Mouse (Mus musculus) MEL (cell line): ENCODE data around the gene Sh3tc1. TPM values are rescaled to one million over a fixed set of nuclear protein-coding genes. Genes with fewer than 3 reads are reported as not detected.

Experiments used
- DNase-seq: peaks from one replicate; pipeline ENCODE4 v3.0.0; 2011; ENCODE audit warnings: low read depth, low spot score
- H3K27ac ChIP-seq: 2 replicates; pipeline ENCODE4 v1.5.1; 2012; ENCODE audit warnings: low read depth, mild to moderate bottlenecking, control low read depth, low read length, moderate library complexity; ENCODE audit not compliant: control insufficient read depth
- H3K27me3 ChIP-seq, 2 experiments: fragments of 150-350 bp in 1 of 2; sonication (generic) in 1 of 2; 2 replicates each; pipeline ENCODE4 v1.6.1; 2012; ENCODE audit warnings: low read length in 2 of 2, mild to moderate bottlenecking in 2 of 2, improper control_type of control experiment in 1 of 2, moderate library complexity in 1 of 2; ENCODE audit not compliant: insufficient read depth in 2 of 2, control insufficient read depth in 1 of 2
- H3K36me3 ChIP-seq, 2 experiments: 2 replicates each; pipeline ENCODE4 v1.6.1; 2012 to 2014; ENCODE audit warnings: low read length in 2 of 2, improper control_type of control experiment in 1 of 2, inconsistent platforms in 1 of 2, mild to moderate bottlenecking in 1 of 2; ENCODE audit not compliant: insufficient read depth in 2 of 2, control insufficient read depth in 1 of 2
- H3K4me1 ChIP-seq, 2 experiments: fragments of 150-350 bp in 1 of 2; sonication (generic) in 1 of 2; 2 replicates each; pipeline ENCODE4 v1.6.1; 2012; ENCODE audit warnings: low read length in 2 of 2, improper control_type of control experiment in 1 of 2, mild to moderate bottlenecking in 1 of 2; ENCODE audit not compliant: insufficient read depth in 2 of 2, control insufficient read depth in 1 of 2
- H3K4me3 ChIP-seq, 2 experiments: fragments of 150-350 bp in 1 of 2; sonication (generic) in 1 of 2; 2 replicates each; pipeline ENCODE4 v1.5.1; 2012; ENCODE audit warnings: low read depth in 2 of 2, low read length in 2 of 2, mild to moderate bottlenecking in 2 of 2, moderate library complexity in 2 of 2, control low read depth in 1 of 2, improper control_type of control experiment in 1 of 2; ENCODE audit not compliant: control insufficient read depth in 1 of 2, insufficient read depth in 1 of 2
- H3K79me2 ChIP-seq: 2 replicates; pipeline ENCODE4 v1.6.1; 2012; ENCODE audit warnings: mild to moderate bottlenecking, low read length, moderate library complexity; ENCODE audit not compliant: control insufficient read depth, poor library complexity, insufficient read depth
- H3K9ac ChIP-seq: 2 replicates; pipeline ENCODE4 v1.6.1; 2012; ENCODE audit warnings: low read depth, mild to moderate bottlenecking, control low read depth, low read length, moderate library complexity; ENCODE audit not compliant: control insufficient read depth, poor library complexity, severe bottlenecking
- H3K9me3 ChIP-seq: fragments of 150-350 bp; sonication (generic); replicated peaks from 2 replicates; pipeline ENCODE4 v1.6.1; 2012; ENCODE audit warnings: mild to moderate bottlenecking, low read length, improper control_type of control experiment, moderate library complexity; ENCODE audit not compliant: insufficient read depth
- BHLHE40 ChIP-seq: IDR thresholded peaks from 2 replicates; pipeline ENCODE4 v1.6.1; 2012; ENCODE audit warnings: low read depth, mild to moderate bottlenecking, inconsistent platforms, low read length, improper control_type of control experiment, borderline replicate concordance
- CTCF ChIP-seq, 3 experiments: IDR thresholded peaks in 2 of 3; conservative IDR thresholded peaks in 1 of 3; 2 replicates each; pipeline ENCODE4 v1.5.1; 2011 to 2012; ENCODE audit warnings: low read length in 3 of 3, low read depth in 2 of 3, mild to moderate bottlenecking in 2 of 3, improper control_type of control experiment in 1 of 3, inconsistent platforms in 1 of 3, mixed read lengths in 1 of 3, moderate library complexity in 1 of 3; ENCODE audit not compliant: control insufficient read depth in 1 of 3, insufficient read depth in 1 of 3, poor library complexity in 1 of 3, severe bottlenecking in 1 of 3
- E2F4 ChIP-seq: IDR thresholded peaks from 2 replicates; pipeline ENCODE4 v1.6.1; 2011; ENCODE audit warnings: low read depth, low read length, improper control_type of control experiment, borderline replicate concordance
- EP300 ChIP-seq, 2 experiments: IDR thresholded peaks; 2 replicates each; pipeline ENCODE4 v1.6.1; 2011; ENCODE audit warnings: improper control_type of control experiment in 2 of 2, low read length in 2 of 2, low read depth in 1 of 2, mild to moderate bottlenecking in 1 of 2
- GABPA ChIP-seq: IDR thresholded peaks from 2 replicates; pipeline ENCODE4 v1.6.1; 2012; ENCODE audit warnings: low read depth, mild to moderate bottlenecking, inconsistent platforms, low read length, improper control_type of control experiment, moderate library complexity
- HCFC1 ChIP-seq: IDR thresholded peaks from 2 replicates; pipeline ENCODE4 v1.6.1; 2012; ENCODE audit warnings: low read depth, mild to moderate bottlenecking, inconsistent platforms, low read length, improper control_type of control experiment, moderate library complexity
- KAT2A ChIP-seq: conservative IDR thresholded peaks from 2 replicates; pipeline ENCODE4 v1.6.1; 2012; ENCODE audit warnings: low read depth, low read length, improper control_type of control experiment, inconsistent platforms
- MAZ ChIP-seq: IDR thresholded peaks from 2 replicates; pipeline ENCODE4 v1.6.1; 2012; ENCODE audit warnings: low read depth, mild to moderate bottlenecking, inconsistent platforms, low read length, improper control_type of control experiment
- MEF2A ChIP-seq: IDR thresholded peaks from 2 replicates; pipeline ENCODE4 v1.6.1; 2014; ENCODE audit warnings: low read depth, mild to moderate bottlenecking, inconsistent platforms, low read length, improper control_type of control experiment; ENCODE audit not compliant: poor library complexity, insufficient replicate concordance, severe bottlenecking; ENCODE audit errors: extremely low read depth
- NELFE ChIP-seq: IDR thresholded peaks from 2 replicates; pipeline ENCODE4 v1.6.1; 2011; ENCODE audit warnings: low read depth, low read length, improper control_type of control experiment
- NRF1 ChIP-seq: IDR thresholded peaks from 2 replicates; pipeline ENCODE4 v1.6.1; 2014; ENCODE audit warnings: low read depth, mild to moderate bottlenecking, inconsistent platforms, low read length, improper control_type of control experiment, moderate library complexity; ENCODE audit not compliant: poor library complexity, insufficient read depth, severe bottlenecking
- POLR2AphosphoS5 ChIP-seq: IDR thresholded peaks from 2 replicates; pipeline ENCODE4 v1.6.1; 2012; ENCODE audit warnings: low read depth, borderline replicate concordance, mild to moderate bottlenecking, inconsistent platforms, low read length, moderate library complexity, mixed read lengths
- RAD21 ChIP-seq: IDR thresholded peaks from 2 replicates; pipeline ENCODE4 v1.6.1; 2011; ENCODE audit warnings: mild to moderate bottlenecking, low read depth, low read length, improper control_type of control experiment
- TBP ChIP-seq: IDR thresholded peaks from 2 replicates; pipeline ENCODE4 v1.8.0; 2011; ENCODE audit warnings: low read depth, low read length, improper control_type of control experiment
- TCF12 ChIP-seq: IDR thresholded peaks from 2 replicates; pipeline ENCODE4 v1.6.1; 2014; ENCODE audit warnings: low read depth, mild to moderate bottlenecking, inconsistent platforms, low read length, improper control_type of control experiment, moderate library complexity
- UBTF ChIP-seq: IDR thresholded peaks from 2 replicates; pipeline ENCODE4 v1.6.1; 2012; ENCODE audit warnings: low read depth, mild to moderate bottlenecking, inconsistent platforms, low read length, improper control_type of control experiment, moderate library complexity, borderline replicate concordance; ENCODE audit not compliant: insufficient read depth
- USF1 ChIP-seq: IDR thresholded peaks from 2 replicates; pipeline ENCODE4 v1.6.1; 2014; ENCODE audit warnings: low read depth, mild to moderate bottlenecking, inconsistent platforms, low read length, improper control_type of control experiment, moderate library complexity
- USF2 ChIP-seq, 2 experiments: IDR thresholded peaks; 2 replicates each; pipeline ENCODE4 v1.6.1; 2011 to 2012; ENCODE audit warnings: improper control_type of control experiment in 2 of 2, low read length in 2 of 2, borderline replicate concordance in 1 of 2, inconsistent platforms in 1 of 2, low read depth in 1 of 2, mild to moderate bottlenecking in 1 of 2; ENCODE audit not compliant: insufficient read depth in 1 of 2
- ZKSCAN1 ChIP-seq: IDR thresholded peaks from 2 replicates; pipeline ENCODE4 v1.6.1; 2012; ENCODE audit warnings: low read depth, mild to moderate bottlenecking, inconsistent platforms, low read length, improper control_type of control experiment, moderate library complexity
- polyA plus RNA-seq, 2 experiments: library from polyadenylated mRNA; stranded (reverse) in 1 of 2; unstranded in 1 of 2; fragments of >175 nt in 1 of 2; fragments of >200 nt in 1 of 2; gene quantifications; 2 replicates each; pipeline versions ENCODE4 v1.2.1 to v1.2.4; 2012; ENCODE audit warnings: low replicate concordance in 2 of 2, low read depth in 1 of 2; ENCODE audit not compliant: insufficient read length in 2 of 2, insufficient read depth in 1 of 2, missing spikeins in 1 of 2
- total RNA-seq: library from RNA; depleted of rRNA; stranded (reverse); fragments of 300-350 nt; gene quantifications from 2 replicates; pipeline ENCODE4 v1.2.3, GENCODE M21; 2012

Sh3tc1 gene
- total and polyA plus RNA-seq, 3 experiments = not detected

DNA sequence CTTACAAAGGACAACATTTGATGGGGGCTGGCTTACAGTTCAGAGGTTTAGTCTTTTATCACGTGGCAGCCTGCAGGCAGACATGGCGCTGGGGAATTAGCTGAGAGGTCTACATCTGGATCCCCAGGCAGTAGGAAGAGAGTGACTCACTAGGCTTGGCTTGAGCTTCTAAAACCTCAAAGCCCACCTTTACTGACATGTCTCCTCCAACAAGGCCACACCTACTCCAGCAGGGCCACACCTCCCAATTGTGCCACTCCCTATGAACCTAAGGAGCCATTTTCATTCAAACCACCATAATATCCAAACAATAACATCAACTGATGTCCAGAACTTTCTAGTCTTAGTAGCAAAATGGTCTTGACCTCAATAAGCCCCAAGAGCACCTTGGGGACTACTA, 30.5 kb upstream of the Sh3tc1 start:
- no peaks in the 10 kb centered on the region for H3K9me3 ChIP-seq
- no peaks in the 10 kb centered on the region for H3K4me1 ChIP-seq
- H3K79me2 ChIP-seq = no peaks in the 10 kb centered on the region
- no peak overlapping the region for H3K4me3 ChIP-seq
- DNase-seq = no peak
- H3K27me3 ChIP-seq = no peaks in the 10 kb centered on the region
- no peak for TF ChIP-seq NELFE
- TF ChIP-seq, all 39 proteins: peak for 0
- H3K9ac ChIP-seq = no peak overlapping the region
- H3K36me3 ChIP-seq = no peaks in the 10 kb centered on the region
- H3K27ac ChIP-seq = no peak overlapping the region

DNA sequence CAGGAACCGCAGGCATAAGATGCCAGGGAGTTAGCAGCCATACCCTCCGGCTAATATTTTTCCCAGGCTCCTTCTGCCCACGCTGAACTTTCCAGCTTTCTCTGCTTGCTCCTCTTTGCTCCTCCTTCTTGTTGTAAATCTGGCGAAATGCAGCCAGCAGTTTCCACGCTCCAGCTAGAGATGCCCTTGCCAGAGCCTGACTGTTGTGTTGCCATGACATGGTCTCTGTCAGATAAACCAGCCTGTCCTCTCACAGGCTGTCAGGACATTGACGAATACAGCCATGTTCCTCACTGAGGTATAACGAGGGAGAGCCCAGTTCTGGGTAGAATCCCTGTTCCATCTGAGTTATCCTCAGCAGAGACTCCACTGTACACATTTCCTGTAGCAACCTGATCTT, 29.2 kb upstream of the Sh3tc1 start:
- Histone ChIP-seq H3K27ac (no peak overlapping the region), H3K36me3 (no peaks in the 10 kb centered on the region), H3K79me2 (no peaks in the 10 kb centered on the region), H3K9me3 (no peaks in the 10 kb centered on the region), H3K27me3 (no peaks in the 10 kb centered on the region), H3K9ac (no peak overlapping the region), H3K4me1 (no peaks in the 10 kb centered on the region), H3K4me3 (no peak overlapping the region)
- no peak for DNase-seq
- TF ChIP-seq TCF12 (no peak), USF1 (no peak), POLR2AphosphoS5 (no peak)

- H3K27ac ChIP-seq = no peak overlapping the region
- no peaks in the 10 kb centered on the region for H3K4me1 ChIP-seq
- no peaks in the 10 kb centered on the region for H3K27me3 ChIP-seq
- no peak for DNase-seq
- no peaks in the 10 kb centered on the region for H3K36me3 ChIP-seq
- H3K9ac ChIP-seq = no peak overlapping the region
- no peaks in the 10 kb centered on the region for H3K9me3 ChIP-seq
- TF ChIP-seq MAZ = no peak
- no peak for TF ChIP-seq MEF2A
- TF ChIP-seq EP300 (IDR thresholded peaks at IDR 0.05; ENCODE audit: low read depth in 1 of 2, low read length in 2 of 2) = no peak
- TF ChIP-seq USF1 = no peak
- TF ChIP-seq, all 39 proteins: peak for 0
- Histone ChIP-seq H3K4me3 (no peak overlapping the region), H3K79me2 (no peaks in the 10 kb centered on the region)
Observed at GRCm38 (mm10) chr5:35768525-35768924, 28.7 kb upstream of the Sh3tc1 start.

DNA sequence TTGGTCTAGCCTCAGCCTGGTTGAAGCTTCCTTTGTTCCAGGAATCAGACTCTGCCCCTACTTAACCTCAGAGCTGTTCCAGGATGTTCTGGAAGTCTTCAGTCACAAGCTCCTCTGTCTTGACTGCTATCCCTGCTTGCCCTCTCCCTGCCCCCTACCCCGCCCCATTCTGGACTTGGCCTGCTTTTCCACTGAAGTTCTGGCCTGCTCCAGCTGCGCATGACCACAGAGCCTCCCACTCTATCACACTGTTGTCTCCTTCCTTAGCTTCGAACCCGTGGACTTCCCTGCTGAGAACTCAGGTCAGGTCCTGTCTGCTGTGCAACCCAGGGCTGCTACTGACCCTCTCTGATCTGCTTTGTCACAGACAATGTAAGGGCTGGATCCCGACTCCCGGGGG, 26.1 kb upstream of the Sh3tc1 start:
- H3K27me3 ChIP-seq = no peaks in the 10 kb centered on the region
- H3K27ac ChIP-seq = no peak overlapping the region
- H3K79me2 ChIP-seq = no peaks in the 10 kb centered on the region
- H3K9me3 ChIP-seq = no peaks in the 10 kb centered on the region
- H3K36me3 ChIP-seq = no peaks in the 10 kb centered on the region
- H3K4me1 ChIP-seq = no peaks in the 10 kb centered on the region
- DNase-seq = no peak
- H3K9ac ChIP-seq = no peak overlapping the region
- H3K4me3 ChIP-seq = no peak overlapping the region
- TF ChIP-seq HCFC1 (no peak), MEF2A (no peak), RAD21 (no peak), NRF1 (no peak), UBTF (no peak), CTCF (IDR thresholded peaks at IDR 0.05 in 2 of 3, conservative IDR thresholded peaks at IDR 0.05 in 1 of 3; ENCODE audit: control insufficient read depth in 1 of 3, insufficient read depth in 1 of 3, low read depth in 2 of 3, low read length in 3 of 3, poor library complexity in 1 of 3, severe bottlenecking in 1 of 3) (no peak), KAT2A (no peak), NELFE (no peak), BHLHE40 (no peak), E2F4 (no peak), GABPA (no peak), USF2 (IDR thresholded peaks at IDR 0.05; ENCODE audit: borderline replicate concordance in 1 of 2, insufficient read depth in 1 of 2, low read depth in 1 of 2, low read length in 2 of 2) (no peak), TBP (no peak), ZKSCAN1 (no peak)
